Mouse (Mus musculus): ENCODE results near the gene 6430550D23Rik.

- TF ChIP-seq TAL1 (IDR thresholded peaks at IDR 0.05; ENCODE audit: low read length) (no peak), GATA1 (IDR thresholded peaks at IDR 0.05; ENCODE audit: low read length) (no peak)
Measured at GRCm38 (mm10) chr2:156047929-156048328, 40.2 kb upstream of the 6430550D23Rik start.
